Mouse (Mus musculus): ENCODE data around the gene Sgk1. TPM values are rescaled to one million over a fixed set of nuclear protein-coding genes. Genes with fewer than 3 reads are reported as not detected.
"Not testable (repeated sequence)": the region's sequence is repeated elsewhere in the genome, so short reads cannot be mapped to it uniquely, and the experiment has no call there.

The Sgk1 gene
- polyA plus RNA-seq, 1 experiment from 2014 or later, result 26.2 TPM

DNA sequence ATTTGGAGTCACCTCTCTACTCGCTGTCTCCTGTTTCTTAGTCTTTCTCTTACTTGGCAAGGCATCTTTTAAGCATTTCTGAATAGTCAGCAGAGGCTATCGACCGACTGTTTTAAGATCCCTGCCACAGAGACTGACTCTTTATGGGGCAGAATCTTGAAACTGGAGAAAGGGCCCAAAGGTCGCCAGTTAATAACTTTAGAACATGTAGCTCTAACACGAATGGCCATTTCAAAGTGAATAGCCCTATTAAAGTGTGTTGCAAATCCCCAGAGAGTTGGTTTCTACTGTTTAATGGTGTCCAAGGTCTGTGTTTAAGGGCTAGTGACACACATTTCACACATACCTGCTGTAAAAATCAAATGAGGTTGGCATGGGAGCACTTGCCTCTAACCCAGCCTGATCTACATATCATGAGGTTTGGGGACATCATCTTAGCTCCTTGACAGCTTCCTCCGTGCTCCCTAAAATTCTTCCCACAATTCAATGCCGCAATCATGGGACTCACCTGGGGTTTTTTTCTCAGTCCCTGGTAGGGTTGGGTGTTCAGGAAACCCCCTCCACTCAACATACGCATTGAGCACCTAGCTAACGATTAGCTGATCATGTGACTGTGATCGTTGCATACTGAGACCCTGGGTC is 125.3 kb downstream of the Sgk1 start:
- H3K4me2 ChIP-seq (ENCODE audit: low read length), result no peak overlapping the region
- 81% methylated on average over 10 of the region's 10 CpGs for WGBS
- no peak overlapping the region for H3K4me3 ChIP-seq (ENCODE audit: control insufficient read depth in 1 of 2, insufficient read depth in 1 of 2, low read depth in 1 of 2, low read length in 2 of 2)
- ATAC-seq (ENCODE audit: insufficient number of reproducible peaks, insufficient read depth, low FRiP score, low read depth), result no peak
- H3K4me1 ChIP-seq (ENCODE audit: control insufficient read depth in 2 of 2, insufficient read depth in 2 of 2, low read length in 2 of 2), result no peaks in the 10 kb centered on the region
- H3K9me3 ChIP-seq (ENCODE audit: control insufficient read depth, low read length), result no peaks in the 10 kb centered on the region
- H3K27ac ChIP-seq (replicated peaks in 1 of 2; ENCODE audit: control insufficient read depth in 1 of 2, insufficient read depth in 1 of 2, low read depth in 2 of 2, low read length in 2 of 2), result no peak overlapping the region
- no peaks in the 10 kb centered on the region for H3K27me3 ChIP-seq (ENCODE audit: control insufficient read depth, insufficient read depth, low read length)
- H3K9ac ChIP-seq (ENCODE audit: low read length), result no peak overlapping the region
- no peaks in the 10 kb centered on the region for H3K36me3 ChIP-seq (ENCODE audit: control insufficient read depth, insufficient read depth, low read length)

DNA sequence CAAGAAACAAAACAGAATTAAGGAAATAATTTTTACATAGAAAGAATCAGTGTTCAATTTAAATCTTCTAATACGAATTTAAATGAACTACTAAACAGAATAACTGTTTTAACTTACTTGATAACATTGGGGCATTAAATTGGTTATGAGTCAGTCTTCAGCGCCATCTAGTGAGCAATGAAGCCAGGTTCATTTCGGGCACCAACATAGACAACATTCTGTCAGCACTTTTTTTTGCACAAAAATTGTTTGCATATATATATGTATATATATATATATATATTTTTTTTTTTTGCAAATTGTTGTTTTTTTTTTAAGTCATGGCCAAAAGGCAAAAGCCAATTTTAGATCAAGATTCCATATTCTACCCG is 125.8 kb downstream of the Sgk1 start:
- WGBS, result 35% methylated on average over 4 of the region's 4 CpGs
- H3K9ac ChIP-seq (ENCODE audit: low read length), result no peak overlapping the region
- ATAC-seq (ENCODE audit: insufficient number of reproducible peaks, insufficient read depth, low FRiP score, low read depth), result no peak
- no peaks in the 10 kb centered on the region for H3K4me1 ChIP-seq (ENCODE audit: control insufficient read depth in 2 of 2, insufficient read depth in 2 of 2, low read length in 2 of 2)
- no peaks in the 10 kb centered on the region for H3K36me3 ChIP-seq (ENCODE audit: control insufficient read depth, insufficient read depth, low read length)
- H3K4me3 ChIP-seq (ENCODE audit: control insufficient read depth in 1 of 2, insufficient read depth in 1 of 2, low read depth in 1 of 2, low read length in 2 of 2), result no peak overlapping the region
- no peaks in the 10 kb centered on the region for H3K27me3 ChIP-seq (ENCODE audit: control insufficient read depth, insufficient read depth, low read length)
- no peak overlapping the region for H3K4me2 ChIP-seq (ENCODE audit: low read length)
- H3K9me3 ChIP-seq (ENCODE audit: control insufficient read depth, low read length), result no peaks in the 10 kb centered on the region
- no peak overlapping the region for H3K27ac ChIP-seq (replicated peaks in 1 of 2; ENCODE audit: control insufficient read depth in 1 of 2, insufficient read depth in 1 of 2, low read depth in 2 of 2, low read length in 2 of 2)

DNA sequence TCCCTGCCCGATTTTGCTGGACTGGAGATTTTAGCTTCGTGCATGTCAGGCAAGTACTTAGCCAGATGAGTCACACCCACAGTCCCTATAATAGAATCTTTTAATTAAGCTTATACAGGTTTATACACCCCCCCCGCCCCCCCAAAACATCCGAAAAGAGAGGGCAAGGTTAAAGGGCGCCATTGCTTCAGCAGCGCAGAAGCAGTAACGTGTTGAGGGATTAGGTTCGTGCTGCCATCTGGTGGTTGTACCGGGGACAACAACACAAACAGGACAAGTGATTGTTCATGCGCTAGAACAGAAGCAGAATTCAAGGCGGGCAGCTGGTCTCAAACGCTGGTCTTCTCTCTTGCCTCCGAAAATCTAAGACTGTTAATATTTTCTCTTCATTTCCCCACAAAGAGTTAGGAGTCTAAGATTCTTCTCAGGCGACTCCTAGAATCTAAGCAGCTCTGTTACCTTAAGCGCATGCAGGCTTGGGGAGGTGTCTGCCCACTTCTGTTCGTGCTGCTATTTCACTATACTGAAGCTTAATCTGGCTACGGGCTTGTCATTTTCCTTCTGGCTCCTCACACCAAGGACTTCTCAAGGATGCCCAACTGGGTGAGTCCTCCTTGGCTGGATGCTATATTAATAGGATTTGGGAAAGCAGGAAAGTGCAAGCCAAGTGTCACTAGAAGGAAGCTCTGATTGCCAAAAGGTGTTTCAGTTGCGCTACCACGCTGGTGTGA is 128.3 kb downstream of the Sgk1 start:
- H3K4me2 ChIP-seq (ENCODE audit: low read length), result 0 out of 2 replicates have a peak overlapping the region, but pooled peaks have one; percentile 21
- no peak overlapping the region for H3K4me3 ChIP-seq (ENCODE audit: control insufficient read depth in 1 of 2, insufficient read depth in 1 of 2, low read depth in 1 of 2, low read length in 2 of 2)
- 32% methylated on average over 19 of the region's 19 CpGs for WGBS
- no peaks in the 10 kb centered on the region for H3K9me3 ChIP-seq (ENCODE audit: control insufficient read depth, low read length)
- H3K4me1 ChIP-seq (ENCODE audit: control insufficient read depth in 2 of 2, insufficient read depth in 2 of 2, low read length in 2 of 2), result no peaks in the 10 kb centered on the region
- H3K27me3 ChIP-seq (ENCODE audit: control insufficient read depth, insufficient read depth, low read length), result no peaks in the 10 kb centered on the region
- ATAC-seq (ENCODE audit: insufficient number of reproducible peaks, insufficient read depth, low FRiP score, low read depth), result no peak
- no peak overlapping the region for H3K27ac ChIP-seq (replicated peaks in 1 of 2; ENCODE audit: control insufficient read depth in 1 of 2, insufficient read depth in 1 of 2, low read depth in 2 of 2, low read length in 2 of 2)
- no peaks in the 10 kb centered on the region for H3K36me3 ChIP-seq (ENCODE audit: control insufficient read depth, insufficient read depth, low read length)
- no peak overlapping the region for H3K9ac ChIP-seq (ENCODE audit: low read length)

DNA sequence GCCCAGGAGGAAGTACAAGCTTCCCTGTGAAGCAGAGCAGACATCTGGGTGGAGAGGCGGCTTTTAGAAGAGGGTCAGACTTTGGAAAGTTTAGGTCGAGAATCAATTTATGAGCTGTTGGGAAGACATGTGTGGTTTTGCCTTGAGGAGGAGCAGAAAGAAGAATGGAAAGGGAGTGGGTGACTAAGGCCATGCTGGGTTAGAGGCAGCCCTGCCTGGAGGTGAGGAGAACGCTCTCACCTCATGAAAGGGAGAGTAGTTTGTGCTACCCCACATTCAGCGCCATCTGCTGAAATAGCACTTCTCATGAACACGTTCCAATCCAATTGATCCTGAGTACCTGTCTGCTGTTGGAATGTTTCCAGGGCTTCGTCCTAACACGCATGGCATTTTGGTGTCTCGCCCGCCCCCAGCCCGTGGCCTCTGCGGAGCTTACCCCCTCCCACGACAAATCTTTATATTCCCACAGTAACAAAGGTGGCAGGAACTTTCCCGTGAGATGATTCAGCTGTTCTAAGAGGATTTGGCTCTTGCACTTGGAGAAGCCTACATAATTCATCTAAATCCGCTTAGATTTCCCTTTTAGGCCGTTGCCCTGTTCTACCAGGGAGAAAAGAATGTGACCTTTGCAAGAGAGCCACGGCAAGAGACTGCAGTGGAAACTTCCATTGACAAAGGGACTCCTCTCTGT is 135.6 kb downstream of the Sgk1 start:
- Histone ChIP-seq H3K36me3 (ENCODE audit: control insufficient read depth, insufficient read depth, low read length) (no peaks in the 10 kb centered on the region), H3K27ac (replicated peaks in 1 of 2; ENCODE audit: control insufficient read depth in 1 of 2, insufficient read depth in 1 of 2, low read depth in 2 of 2, low read length in 2 of 2) (no peak overlapping the region), H3K4me3 (ENCODE audit: control insufficient read depth in 1 of 2, insufficient read depth in 1 of 2, low read depth in 1 of 2, low read length in 2 of 2) (no peak overlapping the region), H3K4me2 (ENCODE audit: low read length) (no peak overlapping the region), H3K4me1 (ENCODE audit: control insufficient read depth in 2 of 2, insufficient read depth in 2 of 2, low read length in 2 of 2) (no peaks in the 10 kb centered on the region), H3K9ac (ENCODE audit: low read length) (no peak overlapping the region), H3K27me3 (ENCODE audit: control insufficient read depth, insufficient read depth, low read length) (no peaks in the 10 kb centered on the region), H3K9me3 (ENCODE audit: control insufficient read depth, low read length) (no peaks in the 10 kb centered on the region)
- ATAC-seq (ENCODE audit: insufficient number of reproducible peaks, insufficient read depth, low FRiP score, low read depth), result no peak
- 63% methylated on average over 16 of the region's 16 CpGs for WGBS

DNA sequence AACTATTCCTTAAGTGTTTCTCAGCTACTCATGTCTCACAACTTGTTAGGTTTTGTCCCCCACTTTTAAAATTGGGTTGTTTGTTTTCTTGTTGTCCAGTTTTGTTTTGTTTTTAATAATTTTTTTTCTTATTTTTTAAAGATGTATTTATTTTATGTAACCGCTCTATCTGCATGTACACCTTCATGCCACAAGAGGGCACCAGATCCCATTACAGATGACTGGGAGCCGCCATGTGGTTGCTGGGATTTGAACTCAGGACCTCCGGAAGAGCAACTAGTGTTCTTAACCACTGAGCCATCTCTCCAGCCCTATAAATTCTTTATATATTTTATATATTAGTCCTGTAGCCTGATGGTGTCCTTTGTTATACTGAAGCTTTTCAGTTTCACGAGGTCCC is 136.6 kb downstream of the Sgk1 start:
- 89% methylated on average over 4 of the region's 4 CpGs for WGBS

DNA sequence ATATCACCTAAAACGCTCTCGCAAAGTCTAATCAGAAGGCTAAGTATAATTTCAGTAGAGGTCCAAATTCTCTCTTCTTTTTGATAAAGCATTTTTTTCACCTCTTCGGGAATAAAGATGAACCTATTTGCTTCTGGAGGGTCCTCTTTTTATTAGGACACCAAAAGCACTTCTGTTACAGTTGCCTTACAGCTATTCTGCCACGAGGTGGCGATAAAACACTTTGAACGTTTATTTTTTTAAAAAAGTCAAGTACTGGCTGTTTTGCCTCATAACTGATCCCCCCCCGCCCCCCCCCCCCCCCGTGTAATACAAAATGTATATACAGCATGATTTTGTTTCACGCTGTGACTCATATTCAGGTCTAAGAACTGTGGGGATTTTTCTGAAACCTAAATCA is 152.3 kb downstream of the Sgk1 start:
- WGBS, result 9% methylated on average over 9 of the region's 9 CpGs
- no peak for ATAC-seq (ENCODE audit: insufficient number of reproducible peaks, insufficient read depth, low FRiP score, low read depth)
- H3K4me3 ChIP-seq (ENCODE audit: control insufficient read depth in 1 of 2, insufficient read depth in 1 of 2, low read depth in 1 of 2, low read length in 2 of 2), result no peak overlapping the region

More for the DNA sequence above, 136.6 kb downstream of the Sgk1 start:
- Histone ChIP-seq H3K9me3 (ENCODE audit: control insufficient read depth, low read length) (no peaks in the 10 kb centered on the region), H3K4me3 (ENCODE audit: control insufficient read depth in 1 of 2, insufficient read depth in 1 of 2, low read depth in 1 of 2, low read length in 2 of 2) (no peak overlapping the region), H3K9ac (ENCODE audit: low read length) (no peak overlapping the region), H3K4me1 (ENCODE audit: control insufficient read depth in 2 of 2, insufficient read depth in 2 of 2, low read length in 2 of 2) (no peaks in the 10 kb centered on the region), H3K27me3 (ENCODE audit: control insufficient read depth, insufficient read depth, low read length) (no peaks in the 10 kb centered on the region), H3K36me3 (ENCODE audit: control insufficient read depth, insufficient read depth, low read length) (no peaks in the 10 kb centered on the region), H3K4me2 (ENCODE audit: low read length) (no peak overlapping the region), H3K27ac (replicated peaks in 1 of 2; ENCODE audit: control insufficient read depth in 1 of 2, insufficient read depth in 1 of 2, low read depth in 2 of 2, low read length in 2 of 2) (no peak overlapping the region)
- no peak for ATAC-seq (ENCODE audit: insufficient number of reproducible peaks, insufficient read depth, low FRiP score, low read depth)

DNA sequence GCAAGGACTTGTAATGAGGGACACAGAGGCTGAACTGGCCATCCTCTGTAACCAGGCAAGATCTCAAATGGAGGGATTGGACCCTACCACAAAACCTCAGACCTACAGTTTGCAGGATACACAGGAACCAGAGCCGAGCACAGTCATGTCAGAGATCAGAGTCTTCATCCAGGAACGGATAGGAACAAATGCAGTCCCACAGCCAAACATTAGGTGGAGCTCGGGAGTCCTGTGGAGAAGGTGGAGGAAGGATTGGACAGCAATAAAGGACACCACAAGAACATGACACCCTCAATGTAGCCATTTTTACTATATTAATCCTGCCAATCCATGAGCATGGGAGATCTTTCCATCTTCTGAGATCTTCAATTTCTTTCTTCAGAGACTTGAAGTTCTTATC is 154.3 kb downstream of the Sgk1 start:
- not testable (repeated sequence) for H3K27ac ChIP-seq (replicated peaks in 1 of 2; ENCODE audit: control insufficient read depth in 1 of 2, insufficient read depth in 1 of 2, low read depth in 2 of 2, low read length in 2 of 2); H3K4me1 ChIP-seq (ENCODE audit: control insufficient read depth in 2 of 2, insufficient read depth in 2 of 2, low read length in 2 of 2); H3K27me3 ChIP-seq (ENCODE audit: control insufficient read depth, insufficient read depth, low read length); H3K4me3 ChIP-seq (ENCODE audit: control insufficient read depth in 1 of 2, insufficient read depth in 1 of 2, low read depth in 1 of 2, low read length in 2 of 2); H3K36me3 ChIP-seq (ENCODE audit: control insufficient read depth, insufficient read depth, low read length); ATAC-seq (ENCODE audit: insufficient number of reproducible peaks, insufficient read depth, low FRiP score, low read depth); H3K9me3 ChIP-seq (ENCODE audit: control insufficient read depth, low read length); H3K9ac ChIP-seq (ENCODE audit: low read length); H3K4me2 ChIP-seq (ENCODE audit: low read length)
- WGBS, result 11% methylated on average over 3 of the region's 3 CpGs

More for the DNA sequence above, 152.3 kb downstream of the Sgk1 start:
- H3K9ac ChIP-seq (ENCODE audit: low read length), result no peak overlapping the region
- H3K9me3 ChIP-seq (ENCODE audit: control insufficient read depth, low read length), result no peaks in the 10 kb centered on the region
- H3K4me1 ChIP-seq (ENCODE audit: control insufficient read depth in 2 of 2, insufficient read depth in 2 of 2, low read length in 2 of 2), result no peaks in the 10 kb centered on the region
- no peak overlapping the region for H3K27ac ChIP-seq (replicated peaks in 1 of 2; ENCODE audit: control insufficient read depth in 1 of 2, insufficient read depth in 1 of 2, low read depth in 2 of 2, low read length in 2 of 2)
- peaks cover 3% of the 10 kb centered on the region; the same call in 1 of the 2 replicates for H3K27me3 ChIP-seq (ENCODE audit: control insufficient read depth, insufficient read depth, low read length)
- no peaks in the 10 kb centered on the region for H3K36me3 ChIP-seq (ENCODE audit: control insufficient read depth, insufficient read depth, low read length)
- no peak overlapping the region for H3K4me2 ChIP-seq (ENCODE audit: low read length)

All from heart, embryonic 14.5 days (tissue).